Mouse (Mus musculus) heart, adult 2 months (tissue): ENCODE measurements around the gene Sctr.

Source experiments
- CTCF ChIP-seq: fragments of 200-600 bp; IDR thresholded peaks from 2 replicates; pipeline ENCODE4 v1.8.1; 2022; ENCODE audit warnings: antibody characterized with exemption, mild to moderate bottlenecking, moderate library complexity
- EP300 ChIP-seq: fragments of 200-500 bp; IDR thresholded peaks from 2 replicates; pipeline ENCODE4 v1.6.1; 2011; ENCODE audit warnings: low read depth, low read length, control low read depth; ENCODE audit not compliant: insufficient read depth
- POLR2A ChIP-seq: fragments of 200-500 bp; IDR thresholded peaks from 2 replicates; pipeline ENCODE4 v1.6.1; 2011; ENCODE audit warnings: mild to moderate bottlenecking, low read depth, low read length, control low read depth; ENCODE audit not compliant: insufficient read depth

- TF ChIP-seq CTCF (no peak), EP300 (no peak), POLR2A (no peak)
Measured at GRCm38 (mm10) chr1:120018900-120019299, 12.2 kb downstream of the Sctr start.
